Mouse (Mus musculus): ENCODE results near the gene Srgap3. TPM values are rescaled to one million over a fixed set of nuclear protein-coding genes. Genes with fewer than 3 reads are reported as not detected.

Gene Srgap3
- total RNA-seq, 2 experiments from 2014 or later: 257 to 266 TPM

DNA sequence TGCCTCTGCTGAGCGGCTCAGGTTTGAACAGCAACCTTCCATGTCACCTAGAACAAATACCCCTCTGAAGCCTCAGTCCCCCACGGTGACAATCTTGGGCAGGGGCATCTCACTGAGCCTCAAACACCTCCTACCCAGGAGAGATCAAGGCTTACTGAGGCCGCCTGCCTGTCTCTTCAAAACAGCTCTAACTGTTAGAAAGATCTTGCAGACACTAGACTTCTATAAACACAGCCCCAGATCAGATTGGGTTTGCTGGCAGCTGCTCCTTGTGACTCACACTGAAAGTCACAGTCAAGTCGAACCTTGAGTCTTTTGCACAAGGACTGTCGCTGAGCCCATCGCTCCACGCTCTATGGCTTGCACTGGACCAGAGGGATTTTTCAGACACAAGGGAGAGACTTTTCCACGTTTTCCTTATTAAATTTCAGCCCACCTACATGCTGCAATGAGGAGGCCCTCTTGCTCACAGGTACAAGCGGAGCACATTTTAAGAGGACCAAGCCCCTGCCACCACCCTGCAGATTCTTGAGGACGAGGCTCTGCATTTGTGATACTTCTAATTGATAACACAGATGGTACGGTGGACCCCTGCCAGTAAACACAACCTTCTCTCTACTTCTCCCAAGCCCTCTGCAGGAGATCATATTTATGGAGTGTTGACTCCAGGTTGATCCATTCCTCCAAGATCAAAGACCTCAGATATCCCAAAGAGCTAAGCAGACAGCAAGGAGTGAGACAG lies 21.7 kb downstream of the Srgap3 start:
- DNase-seq (ENCODE audit: extremely low spot score in 1 of 2, low spot score in 2 of 2): peak; percentile 23 to 36
- intact Hi-C loops (cut with DNase I): loop anchor here (5.0 kb wide), 1 partner anchor 43 kb away; no protein-coding TSS in a partner anchor

DNA sequence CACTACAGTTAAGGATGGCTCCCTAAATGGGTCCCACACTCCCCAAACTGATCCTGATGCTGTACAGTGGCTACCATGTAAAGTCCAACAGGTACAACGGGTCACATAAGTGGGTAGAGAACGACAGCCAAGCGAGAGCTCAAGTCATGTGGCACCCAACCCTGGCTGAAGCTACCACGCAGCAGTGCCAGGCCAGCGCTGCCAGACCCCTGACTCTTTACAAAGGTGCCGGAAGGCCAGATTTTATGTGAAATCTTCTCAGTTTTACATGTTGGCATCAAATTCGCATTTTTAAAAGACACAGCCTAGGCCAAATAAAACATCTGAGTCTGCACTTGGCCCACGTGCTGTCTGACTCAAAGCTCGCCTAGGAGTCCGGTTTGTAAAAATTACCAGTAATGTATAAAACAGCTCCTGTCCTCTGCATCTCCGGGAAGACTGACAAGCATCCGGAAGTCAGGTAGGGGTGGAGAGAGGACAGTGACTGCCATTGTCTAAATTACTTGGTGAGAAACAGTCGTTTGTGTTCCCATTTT lies 22.4 kb downstream of the Srgap3 start:
- no peak for DNase-seq (ENCODE audit: extremely low spot score in 1 of 2, low spot score in 2 of 2)

DNA sequence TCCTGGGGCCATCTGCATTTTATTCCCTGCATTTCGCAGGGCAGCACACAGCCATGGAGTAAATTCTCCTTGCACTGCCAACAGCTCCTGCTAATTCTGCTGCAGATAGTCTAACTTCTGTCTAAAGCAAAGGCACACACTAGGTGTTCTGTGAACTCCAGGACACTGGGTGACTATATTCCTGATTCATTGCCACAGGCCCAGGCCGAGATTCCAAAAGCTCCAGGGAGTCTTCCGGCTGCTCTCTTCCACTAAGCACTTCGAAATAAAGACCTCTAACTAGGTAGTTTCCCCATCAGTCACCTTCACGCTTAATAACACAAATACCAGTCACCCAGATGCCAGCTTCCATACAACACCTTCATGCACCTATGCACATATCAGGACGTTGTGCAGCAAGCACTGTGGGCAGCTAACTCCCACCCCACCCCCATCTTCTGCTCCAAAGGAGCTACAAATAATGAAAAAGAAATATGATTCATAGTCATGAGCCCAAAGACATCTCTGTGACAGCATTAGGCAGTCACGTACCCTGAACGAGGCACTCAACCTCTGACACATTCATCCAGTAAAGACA lies 26.4 kb downstream of the Srgap3 start:
- intact Hi-C loops (cut with DNase I): no loop called here
- no peak for DNase-seq (ENCODE audit: extremely low spot score in 1 of 2, low spot score in 2 of 2)

More for the DNA sequence above, 22.4 kb downstream of the Srgap3 start:
- intact Hi-C loops (cut with DNase I): loop anchor here (5.0 kb wide), 1 partner anchor 42 kb away; no protein-coding TSS in a partner anchor

DNA sequence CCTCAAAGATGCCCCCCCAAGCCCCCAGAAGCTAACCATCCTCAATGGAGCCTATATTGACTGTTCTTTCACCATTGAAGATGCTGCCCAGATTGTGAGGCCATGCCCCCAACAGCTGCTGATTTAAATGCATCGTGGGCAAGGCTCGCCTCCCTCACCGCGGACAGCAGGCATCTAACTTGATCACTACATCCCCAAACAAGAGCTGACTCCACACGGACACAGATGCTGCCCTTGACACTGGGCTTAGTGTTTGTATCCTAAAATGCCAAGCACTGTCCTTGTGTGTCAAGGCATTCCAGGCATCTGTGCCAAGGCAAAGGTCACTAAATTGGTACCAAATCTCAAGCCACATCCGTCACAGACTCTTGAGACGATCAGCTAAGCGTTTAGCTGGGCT lies 29.3 kb downstream of the Srgap3 start:
- DNase-seq (ENCODE audit: extremely low spot score in 1 of 2, low spot score in 2 of 2): no peak
- intact Hi-C loops (cut with DNase I): no loop called here

DNA sequence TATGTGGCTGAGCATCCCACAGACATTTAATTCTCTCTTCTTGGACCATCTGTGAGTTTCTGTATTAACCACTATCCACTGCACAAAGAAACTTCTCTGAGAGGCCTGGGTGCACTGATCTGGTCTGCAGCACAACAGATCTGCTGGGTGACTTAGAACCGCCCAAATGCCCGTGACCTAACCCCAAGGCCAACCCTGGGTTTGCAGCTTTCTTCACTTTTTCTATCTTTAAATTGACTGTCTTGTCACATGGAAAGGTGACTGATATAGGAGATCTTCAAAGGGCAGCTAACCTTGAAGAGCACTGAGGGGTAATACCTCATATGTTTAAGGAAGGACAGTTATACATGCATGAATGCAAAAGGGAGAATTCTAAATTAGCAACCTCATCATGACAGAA lies 30.8 kb downstream of the Srgap3 start:
- intact Hi-C loops (cut with DNase I): no loop called here
- DNase-seq (ENCODE audit: extremely low spot score in 1 of 2, low spot score in 2 of 2): no peak

DNA sequence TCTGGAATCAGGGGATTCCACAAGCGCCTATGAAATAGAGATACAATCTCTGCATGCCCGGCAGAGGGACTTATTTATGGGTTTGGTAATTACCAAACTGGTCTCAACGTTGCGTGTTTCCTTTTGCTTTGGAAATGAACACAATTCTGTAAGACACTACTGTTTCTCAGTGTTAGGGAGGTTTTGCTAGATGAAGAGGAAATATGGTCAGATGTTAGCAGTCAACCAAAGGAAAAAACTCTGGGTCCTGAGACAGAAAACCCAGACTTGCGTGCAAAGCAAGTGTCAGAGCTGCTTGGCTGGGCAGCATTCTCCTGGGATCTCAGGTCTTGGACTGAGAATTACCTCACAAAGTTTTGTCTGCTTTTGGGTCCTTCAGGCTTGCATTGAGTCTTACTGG lies 34.5 kb downstream of the Srgap3 start:
- no peak for DNase-seq (ENCODE audit: extremely low spot score in 1 of 2, low spot score in 2 of 2)
- intact Hi-C loops (cut with DNase I): no loop called here

DNA sequence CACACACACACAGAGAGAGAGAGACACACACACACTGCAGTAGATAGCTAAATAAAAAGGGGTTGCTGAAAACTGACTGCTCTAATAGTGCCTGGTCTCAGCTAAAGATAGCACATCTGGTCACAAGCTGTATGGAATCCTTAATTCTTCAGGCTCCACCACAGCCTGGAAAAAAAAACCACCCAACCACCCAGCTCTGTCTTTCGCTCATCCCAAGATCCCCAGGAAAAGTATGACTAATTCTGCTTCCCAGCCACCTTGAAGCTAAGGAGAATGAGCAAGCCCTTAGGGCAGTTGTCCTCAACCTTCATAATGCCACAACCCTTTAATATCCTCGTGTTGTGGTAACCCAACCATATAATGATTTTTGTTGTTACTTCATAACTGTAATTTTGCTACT lies 37.4 kb downstream of the Srgap3 start:
- intact Hi-C loops (cut with DNase I): no loop called here
- DNase-seq (ENCODE audit: extremely low spot score in 1 of 2, low spot score in 2 of 2): no peak

DNA sequence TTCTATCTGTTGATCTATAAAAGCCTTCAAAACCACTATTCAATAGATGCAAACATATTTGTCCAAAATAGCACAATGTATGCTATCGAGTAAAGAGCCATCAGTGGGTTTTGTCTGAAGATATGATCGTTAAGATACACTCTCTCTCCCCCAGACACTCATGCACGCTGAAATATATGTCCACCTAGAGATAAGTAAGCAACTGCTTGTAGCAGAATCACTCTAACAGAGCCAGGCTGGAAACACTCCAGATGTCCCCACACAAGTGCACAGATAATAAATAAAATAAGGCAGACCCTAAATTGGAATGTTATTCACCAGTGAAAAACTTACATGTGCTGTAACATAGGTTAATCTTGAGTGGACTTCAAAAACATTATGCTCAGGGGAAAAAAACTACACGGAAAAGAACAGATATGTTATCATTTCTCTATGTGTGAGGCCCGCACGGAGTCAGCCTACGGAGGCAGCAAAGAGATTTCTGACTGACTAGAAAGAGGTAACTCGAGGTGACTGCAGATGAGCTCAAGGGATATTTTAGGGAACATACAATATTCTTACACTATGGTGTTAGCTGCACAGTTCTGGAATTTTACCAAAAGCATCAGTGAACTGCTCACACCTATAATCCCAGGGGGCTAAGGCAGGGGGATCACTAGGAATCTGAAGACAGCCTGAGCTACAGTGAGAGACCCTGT lies 39.0 kb downstream of the Srgap3 start:
- intact Hi-C loops (cut with DNase I): no loop called here
- no peak for DNase-seq (ENCODE audit: extremely low spot score in 1 of 2, low spot score in 2 of 2)

DNA sequence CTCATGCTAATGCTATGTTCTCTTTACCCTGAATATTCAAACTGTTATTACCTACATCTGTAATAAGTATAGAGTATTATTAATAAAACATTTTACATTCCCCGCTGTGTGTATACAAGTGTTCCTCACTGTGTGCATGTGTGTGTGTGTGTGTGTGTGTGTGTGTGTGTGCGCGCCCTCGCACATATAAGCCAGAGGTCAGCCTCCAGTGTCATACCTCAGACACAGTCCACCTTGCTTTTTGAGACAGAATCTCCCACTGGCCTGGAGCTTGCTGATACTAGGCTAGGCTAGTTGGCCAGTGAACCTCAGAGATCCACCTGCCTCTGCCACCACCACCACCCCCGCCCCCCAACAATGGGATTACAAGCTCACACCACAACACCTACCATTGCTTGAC lies 43.3 kb downstream of the Srgap3 start:
- intact Hi-C loops (cut with DNase I): no loop called here
- no peak for DNase-seq (ENCODE audit: extremely low spot score in 1 of 2, low spot score in 2 of 2)

DNA sequence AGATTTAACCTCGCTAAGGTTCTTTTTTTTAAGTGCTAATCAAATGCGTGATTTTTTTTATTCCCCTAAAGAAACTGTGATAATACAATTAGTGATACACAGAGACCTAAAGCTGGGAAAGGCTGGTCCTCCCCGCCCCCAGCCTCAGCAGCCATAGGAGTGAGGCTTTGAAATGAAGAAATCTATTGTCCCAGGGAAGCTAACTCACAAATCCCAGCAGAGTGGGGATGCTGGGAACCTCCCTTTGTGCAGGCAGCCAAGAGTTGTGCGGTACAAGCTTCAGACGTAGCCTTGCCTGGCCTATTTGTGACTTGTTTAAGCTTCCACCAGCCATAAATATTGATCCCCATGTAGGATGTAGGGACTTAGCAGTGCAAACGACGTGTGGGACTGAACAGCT lies 43.8 kb downstream of the Srgap3 start:
- intact Hi-C loops (cut with DNase I): no loop called here
- no peak for DNase-seq (ENCODE audit: extremely low spot score in 1 of 2, low spot score in 2 of 2)

DNA sequence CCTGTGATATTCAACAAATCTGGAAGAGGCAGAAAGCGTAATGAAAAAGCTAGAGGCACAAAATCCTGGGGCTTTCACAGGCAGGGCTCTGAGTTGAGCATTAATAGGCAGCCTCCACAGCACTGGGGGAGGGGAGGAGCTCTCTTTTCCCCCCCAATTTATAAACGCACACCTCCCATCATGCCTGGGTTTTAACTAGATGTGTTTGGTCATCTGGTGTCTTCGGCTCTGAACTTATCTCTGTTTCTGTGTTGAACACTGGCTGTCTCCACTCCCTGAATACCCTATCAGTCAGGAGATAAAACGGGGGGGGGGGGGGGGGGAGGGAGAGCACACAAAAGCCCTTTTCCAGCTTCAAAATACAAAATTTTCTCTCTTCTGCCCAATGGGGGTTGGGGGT lies 44.3 kb downstream of the Srgap3 start:
- no peak for DNase-seq (ENCODE audit: extremely low spot score in 1 of 2, low spot score in 2 of 2)
- intact Hi-C loops (cut with DNase I): no loop called here

DNA sequence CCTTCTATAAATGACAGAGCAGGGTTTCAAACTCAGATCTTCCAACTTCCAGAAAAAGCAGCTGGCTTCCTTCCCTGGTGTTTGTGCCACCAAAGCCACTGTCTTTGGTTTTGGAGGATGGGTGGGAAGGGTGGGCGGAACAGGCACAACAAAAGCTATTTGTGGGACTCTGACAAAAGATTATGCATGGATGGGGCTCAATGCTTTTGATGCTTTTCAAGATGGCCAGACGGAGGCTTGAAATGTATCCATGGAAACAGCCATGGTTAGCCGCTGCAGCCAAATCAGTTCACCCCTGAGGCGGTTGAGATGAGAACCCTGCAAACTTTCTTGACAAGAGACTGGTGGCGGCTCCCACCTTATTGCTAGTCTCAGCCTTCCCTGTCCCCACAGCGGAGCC lies 46.8 kb downstream of the Srgap3 start:
- intact Hi-C loops (cut with DNase I): no loop called here
- DNase-seq (ENCODE audit: extremely low spot score in 1 of 2, low spot score in 2 of 2): no peak

DNA sequence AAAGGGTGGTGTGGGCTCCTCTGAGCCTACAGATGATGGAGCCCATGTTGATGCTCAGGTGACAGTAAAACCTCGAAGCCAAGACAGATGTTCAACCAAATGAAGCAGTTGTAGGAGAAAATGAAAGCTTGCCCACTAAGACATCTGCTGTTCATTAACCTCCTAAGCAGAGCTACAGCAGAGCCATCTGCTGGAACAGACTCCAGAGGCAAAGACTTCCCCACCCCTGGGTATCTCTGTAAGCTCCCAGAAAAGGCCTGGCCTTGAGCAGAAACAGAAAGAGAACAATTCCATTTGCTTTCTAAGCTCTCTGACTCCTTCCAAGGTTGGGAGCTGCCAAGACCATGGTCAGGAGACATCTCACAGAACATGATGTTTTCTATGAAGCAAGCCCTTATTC lies 47.4 kb downstream of the Srgap3 start:
- intact Hi-C loops (cut with DNase I): no loop called here

DNA sequence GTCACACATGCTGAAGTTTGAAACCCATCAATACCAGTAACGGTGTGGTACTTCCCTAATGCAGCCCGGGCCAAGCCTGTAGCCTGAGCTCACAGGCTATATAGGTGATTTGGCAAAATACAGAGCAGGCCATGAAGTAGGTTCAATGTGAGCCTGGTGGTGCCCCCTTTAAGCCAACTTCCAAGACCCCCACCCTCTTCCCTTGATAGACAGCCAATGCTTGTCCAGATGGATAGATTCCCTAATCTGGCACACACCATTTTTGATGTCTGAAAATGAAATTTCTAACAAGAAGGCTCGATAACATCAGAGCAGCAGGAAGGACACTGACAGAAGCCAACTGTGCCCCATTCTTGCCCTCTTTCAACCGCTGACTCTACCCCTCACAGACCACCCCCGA lies 47.8 kb downstream of the Srgap3 start:
- no peak for DNase-seq (ENCODE audit: extremely low spot score in 1 of 2, low spot score in 2 of 2)
- intact Hi-C loops (cut with DNase I): no loop called here

More for the DNA sequence above, 47.4 kb downstream of the Srgap3 start:
- DNase-seq (ENCODE audit: extremely low spot score in 1 of 2, low spot score in 2 of 2): no peak

DNA sequence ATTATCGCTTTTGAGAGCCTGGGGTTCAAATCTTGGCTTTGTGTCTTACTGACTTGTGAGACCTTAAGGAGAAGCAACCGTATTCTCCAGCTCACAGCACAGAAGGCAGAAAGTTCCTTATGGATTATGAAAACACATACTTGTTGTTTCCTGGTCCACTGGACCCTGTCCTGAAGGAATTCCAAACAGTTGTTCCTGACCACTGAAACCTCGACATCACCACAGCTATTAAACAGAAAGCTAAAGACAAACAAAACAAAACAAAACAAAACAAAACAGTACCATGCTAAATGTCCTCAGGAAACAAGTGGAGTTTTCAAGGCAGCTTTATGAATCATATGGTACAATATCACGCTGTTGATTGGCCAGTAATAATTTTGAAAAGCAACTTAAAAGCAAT lies 48.6 kb downstream of the Srgap3 start:
- intact Hi-C loops (cut with DNase I): no loop called here
- no peak for DNase-seq (ENCODE audit: extremely low spot score in 1 of 2, low spot score in 2 of 2)

DNA sequence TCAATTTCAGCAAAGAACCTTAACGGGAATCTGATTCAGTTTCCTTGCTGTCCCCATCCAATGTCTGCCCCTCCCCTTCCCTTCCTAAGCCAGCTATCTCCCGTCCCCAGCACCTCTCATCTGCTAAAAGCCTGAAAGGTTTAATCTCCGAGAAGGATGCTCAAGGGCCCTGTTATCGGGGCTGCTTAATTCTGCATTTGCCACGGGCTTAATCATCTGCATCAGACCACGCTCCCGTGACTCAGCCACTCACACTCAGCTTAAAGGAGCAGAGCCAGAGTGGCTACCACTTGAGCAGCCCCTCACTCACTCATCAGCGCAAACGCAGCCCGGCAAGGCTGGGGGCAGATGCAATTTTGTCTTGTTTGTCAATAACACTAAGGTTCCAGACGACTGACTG lies 50.7 kb downstream of the Srgap3 start:
- intact Hi-C loops (cut with DNase I): no loop called here
- DNase-seq (ENCODE audit: extremely low spot score in 1 of 2, low spot score in 2 of 2): no peak

DNA sequence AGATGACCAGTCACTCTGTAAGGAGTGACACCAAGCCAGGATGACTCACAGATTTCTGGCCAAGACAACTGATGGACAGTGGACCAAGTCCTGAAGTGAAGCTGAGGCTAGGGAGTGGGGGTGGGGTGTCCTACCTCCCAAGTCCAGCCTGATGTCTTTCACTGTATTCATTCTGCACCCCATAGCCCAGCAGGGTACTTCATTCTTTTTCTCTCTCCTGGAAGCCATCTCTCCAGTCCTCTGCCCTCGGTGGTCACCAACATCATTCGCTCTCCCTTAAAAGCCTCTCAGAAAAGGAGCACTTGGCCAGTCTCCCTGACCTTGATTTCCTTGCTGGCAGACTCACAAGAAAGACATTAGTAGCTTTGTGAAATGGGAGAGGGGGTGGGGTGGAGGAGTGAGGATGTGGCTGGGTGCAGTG lies 56.7 kb downstream of the Srgap3 start:
- intact Hi-C loops (cut with DNase I): no loop called here
- DNase-seq (ENCODE audit: extremely low spot score in 1 of 2, low spot score in 2 of 2): no peak

DNA sequence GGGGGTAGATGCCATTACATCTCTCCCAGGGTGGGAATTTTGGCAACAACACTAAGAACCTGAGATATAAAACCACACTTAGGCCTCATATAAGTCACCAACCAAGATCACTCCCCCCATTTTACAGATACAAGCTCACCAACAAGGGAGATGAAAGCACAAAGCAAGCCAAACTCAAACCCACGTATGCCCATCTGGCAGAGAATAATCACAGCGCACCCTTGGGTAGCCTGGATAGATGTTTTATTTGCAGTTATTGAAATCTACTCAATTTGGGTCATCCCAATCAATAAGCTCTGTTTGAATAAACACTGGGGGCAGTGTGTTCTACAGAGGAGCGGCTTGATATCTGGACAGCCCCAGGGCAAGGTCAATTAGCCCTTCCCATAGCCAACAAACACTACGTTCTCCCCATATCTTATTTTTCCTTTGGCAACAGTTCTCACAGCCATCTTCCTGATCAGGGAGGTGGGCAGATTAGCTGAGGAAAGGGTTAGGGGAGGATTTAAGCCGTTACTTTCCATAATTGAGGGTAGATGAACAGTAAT lies 63.4 kb downstream of the Srgap3 start:
- intact Hi-C loops (cut with DNase I): loop anchor here (5.0 kb wide), 1 partner anchor 44 kb away; no protein-coding TSS in a partner anchor
- no peak for DNase-seq (ENCODE audit: extremely low spot score in 1 of 2, low spot score in 2 of 2)

DNA sequence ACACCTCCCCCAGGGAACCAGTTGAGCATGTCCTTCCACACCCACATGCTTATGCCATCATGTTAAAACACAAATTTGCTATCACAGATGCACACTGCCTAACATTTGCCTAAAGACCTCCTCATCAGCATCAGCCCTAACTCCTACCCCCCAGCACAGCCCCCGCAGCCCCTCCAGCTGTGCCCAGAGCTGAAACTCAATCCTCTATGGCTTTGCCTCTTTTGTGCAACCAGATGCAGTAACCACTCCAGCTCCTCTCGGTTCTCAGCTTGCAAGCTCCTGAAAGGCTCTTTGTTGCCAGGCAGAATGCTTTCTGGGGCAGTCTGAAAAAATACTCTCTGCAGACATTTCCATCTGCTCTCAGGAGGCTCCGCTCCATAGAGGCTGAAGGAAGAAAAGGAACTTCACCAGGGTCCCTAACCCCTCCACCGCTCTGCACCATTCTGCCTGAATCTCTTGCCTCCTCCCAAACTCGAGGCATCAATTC lies 67.0 kb downstream of the Srgap3 start:
- intact Hi-C loops (cut with DNase I): loop anchor here (5.0 kb wide), 1 partner anchor 47 kb away; no protein-coding TSS in a partner anchor
- peak; percentile 49 to 76 for DNase-seq (ENCODE audit: extremely low spot score in 1 of 2, low spot score in 2 of 2)
